Mouse (Mus musculus): ENCODE data around the gene Ugt1a8. TPM values are rescaled to one million over a fixed set of nuclear protein-coding genes. Genes with fewer than 3 reads are reported as not detected.
"Not testable (repeated sequence)": the region's sequence is repeated elsewhere in the genome, so short reads cannot be mapped to it uniquely, and the experiment has no call there.

Gene Ugt1a8
- polyA plus RNA-seq, 1 experiment: not detected

GRCm38 (mm10) chr1:88216551-88216950 is 128.9 kb downstream of the Ugt1a8 start:
- no peaks in the 10 kb centered on the region for H3K27me3 ChIP-seq (replicated peaks)
- TF ChIP-seq GATA1 (IDR thresholded peaks at IDR 0.05; ENCODE audit: borderline replicate concordance, low read length): no peak
- TF ChIP-seq FLI1 (IDR thresholded peaks at IDR 0.05; ENCODE audit: low read length): no peak
- H3K4me3 ChIP-seq (replicated peaks): no peak overlapping the region
- peaks cover 38% of the 10 kb centered on the region for H3K9me3 ChIP-seq
- no peaks in the 10 kb centered on the region for H3K4me1 ChIP-seq
- no peaks in the 10 kb centered on the region for H3K36me3 ChIP-seq (replicated peaks; ENCODE audit: low read length)

- H3K9me3 ChIP-seq: peaks cover 32% of the 10 kb centered on the region
- H3K4me1 ChIP-seq: no peaks in the 10 kb centered on the region
- H3K36me3 ChIP-seq (replicated peaks; ENCODE audit: low read length): no peaks in the 10 kb centered on the region
- no peak overlapping the region for H3K4me3 ChIP-seq (replicated peaks)
- TF ChIP-seq FLI1 (IDR thresholded peaks at IDR 0.05; ENCODE audit: low read length) (no peak), GATA1 (IDR thresholded peaks at IDR 0.05; ENCODE audit: borderline replicate concordance, low read length) (no peak)
- H3K27me3 ChIP-seq (replicated peaks): no peaks in the 10 kb centered on the region
Observed at GRCm38 (mm10) chr1:88217144-88217543, 129.5 kb downstream of the Ugt1a8 start.

- no peaks in the 10 kb centered on the region for H3K4me1 ChIP-seq
- H3K9me3 ChIP-seq: peaks cover 28% of the 10 kb centered on the region
- no peak for TF ChIP-seq GATA1 (IDR thresholded peaks at IDR 0.05; ENCODE audit: borderline replicate concordance, low read length)
- H3K4me3 ChIP-seq (replicated peaks): no peak overlapping the region
- H3K27me3 ChIP-seq (replicated peaks): no peaks in the 10 kb centered on the region
- no peaks in the 10 kb centered on the region for H3K36me3 ChIP-seq (replicated peaks; ENCODE audit: low read length)
Observed at GRCm38 (mm10) chr1:88217576-88217975, 130.0 kb downstream of the Ugt1a8 start.

GRCm38 (mm10) chr1:88218051-88218450 is 130.4 kb downstream of the Ugt1a8 start:
- no peaks in the 10 kb centered on the region for H3K27me3 ChIP-seq (replicated peaks)
- peaks cover 27% of the 10 kb centered on the region for H3K9me3 ChIP-seq
- TF ChIP-seq FLI1 (IDR thresholded peaks at IDR 0.05; ENCODE audit: low read length) (no peak), GATA1 (IDR thresholded peaks at IDR 0.05; ENCODE audit: borderline replicate concordance, low read length) (no peak)
- H3K36me3 ChIP-seq (replicated peaks; ENCODE audit: low read length): no peaks in the 10 kb centered on the region
- no peaks in the 10 kb centered on the region for H3K4me1 ChIP-seq
- H3K4me3 ChIP-seq (replicated peaks): peak overlapping the region; percentile 9

GRCm38 (mm10) chr1:88218591-88218990 is 131.0 kb downstream of the Ugt1a8 start:
- no peak for TF ChIP-seq GATA1 (IDR thresholded peaks at IDR 0.05; ENCODE audit: borderline replicate concordance, low read length)
- TF ChIP-seq FLI1 (IDR thresholded peaks at IDR 0.05; ENCODE audit: low read length): no peak
- H3K9me3 ChIP-seq: peaks cover 27% of the 10 kb centered on the region

GRCm38 (mm10) chr1:88219054-88219453 is 131.4 kb downstream of the Ugt1a8 start:
- Histone ChIP-seq H3K36me3 (replicated peaks; ENCODE audit: low read length) (no peaks in the 10 kb centered on the region), H3K9me3 (peaks cover 22% of the 10 kb centered on the region), H3K4me1 (no peaks in the 10 kb centered on the region), H3K4me3 (replicated peaks) (no peak overlapping the region), H3K27me3 (replicated peaks) (no peaks in the 10 kb centered on the region)
- no peak for TF ChIP-seq FLI1 (IDR thresholded peaks at IDR 0.05; ENCODE audit: low read length)

More at GRCm38 (mm10) chr1:88218591-88218990, 131.0 kb downstream of the Ugt1a8 start:
- H3K27me3 ChIP-seq (replicated peaks): no peaks in the 10 kb centered on the region
- H3K4me1 ChIP-seq: no peaks in the 10 kb centered on the region
- H3K36me3 ChIP-seq (replicated peaks; ENCODE audit: low read length): no peaks in the 10 kb centered on the region
- no peak overlapping the region for H3K4me3 ChIP-seq (replicated peaks)

GRCm38 (mm10) chr1:88220336-88220735 is 132.7 kb downstream of the Ugt1a8 start:
- Histone ChIP-seq H3K4me3 (replicated peaks) (no peak overlapping the region), H3K36me3 (replicated peaks; ENCODE audit: low read length) (no peaks in the 10 kb centered on the region), H3K27me3 (replicated peaks) (no peaks in the 10 kb centered on the region), H3K4me1 (no peaks in the 10 kb centered on the region), H3K9me3 (peaks cover 16% of the 10 kb centered on the region)
- TF ChIP-seq FLI1 (IDR thresholded peaks at IDR 0.05; ENCODE audit: low read length): no peak
- no peak for TF ChIP-seq GATA1 (IDR thresholded peaks at IDR 0.05; ENCODE audit: borderline replicate concordance, low read length)

GRCm38 (mm10) chr1:88222216-88222615 is 134.6 kb downstream of the Ugt1a8 start:
- TF ChIP-seq FLI1 (IDR thresholded peaks at IDR 0.05; ENCODE audit: low read length) (no peak), GATA1 (IDR thresholded peaks at IDR 0.05; ENCODE audit: borderline replicate concordance, low read length) (no peak)
- Histone ChIP-seq H3K4me3 (replicated peaks) (no peak overlapping the region), H3K4me1 (no peaks in the 10 kb centered on the region), H3K36me3 (replicated peaks; ENCODE audit: low read length) (no peaks in the 10 kb centered on the region), H3K9me3 (peaks cover 20% of the 10 kb centered on the region), H3K27me3 (replicated peaks) (no peaks in the 10 kb centered on the region)

- H3K9me3 ChIP-seq: peaks cover 20% of the 10 kb centered on the region
- H3K36me3 ChIP-seq (replicated peaks; ENCODE audit: low read length); H3K4me1 ChIP-seq; H3K27me3 ChIP-seq (replicated peaks); H3K4me3 ChIP-seq (replicated peaks): not testable (repeated sequence)
Observed at GRCm38 (mm10) chr1:88223011-88223515, 135.4 kb downstream of the Ugt1a8 start.

GRCm38 (mm10) chr1:88223591-88223990 is 136.0 kb downstream of the Ugt1a8 start:
- H3K4me1 ChIP-seq: no peaks in the 10 kb centered on the region
- H3K9me3 ChIP-seq: peaks cover 25% of the 10 kb centered on the region
- H3K4me3 ChIP-seq (replicated peaks): no peak overlapping the region
- no peaks in the 10 kb centered on the region for H3K36me3 ChIP-seq (replicated peaks; ENCODE audit: low read length)
- TF ChIP-seq FLI1 (IDR thresholded peaks at IDR 0.05; ENCODE audit: low read length) (no peak), GATA1 (IDR thresholded peaks at IDR 0.05; ENCODE audit: borderline replicate concordance, low read length) (no peak)
- no peaks in the 10 kb centered on the region for H3K27me3 ChIP-seq (replicated peaks)
